Mouse (Mus musculus) midbrain, postnatal 0 days (tissue): ENCODE measurements around the gene Myl6. TPM values are rescaled to one million over a fixed set of nuclear protein-coding genes. Genes with fewer than 3 reads are reported as not detected.

Experiments
- ATAC-seq: fragments of 200-750 bp; cut with Nextera tagmentation; 2 replicates; pipeline ENCODE4 v1.8.0; 2017; ENCODE audit warnings: moderate number of reproducible peaks, mild to moderate bottlenecking, moderate TSS enrichment, moderate library complexity; ENCODE audit not compliant: low FRiP score
- DNase-seq: peaks from one replicate; pipeline ENCODE4 v3.0.0-alpha.2; 2015; ENCODE audit warnings: low spot score
- H3K27ac ChIP-seq: fragments of 300-500 bp; sonication (generic); 2 replicates; pipeline ENCODE4 v1.5.1; 2014; ENCODE audit warnings: low read depth, mild to moderate bottlenecking, low read length, mixed read lengths
- H3K27me3 ChIP-seq: fragments of 300-500 bp; sonication (generic); 2 replicates; pipeline ENCODE4 v1.6.1; 2014; ENCODE audit warnings: low read length, control low read depth, mixed read lengths; ENCODE audit not compliant: insufficient read depth
- H3K36me3 ChIP-seq: fragments of 300-500 bp; sonication (generic); 2 replicates; pipeline ENCODE4 v1.6.1; 2014; ENCODE audit warnings: low read length, control low read depth, mixed read lengths; ENCODE audit not compliant: insufficient read depth
- H3K4me1 ChIP-seq: fragments of 300-500 bp; sonication (generic); 2 replicates; pipeline ENCODE4 v1.6.1; 2014; ENCODE audit warnings: mild to moderate bottlenecking, control low read depth, antibody characterized with exemption, low read length, mixed read lengths; ENCODE audit not compliant: insufficient read depth
- H3K4me2 ChIP-seq: fragments of 300-500 bp; sonication (generic); 2 replicates; pipeline ENCODE4 v1.6.1; 2014; ENCODE audit warnings: low read depth, mild to moderate bottlenecking, low read length, mixed read lengths; ENCODE audit not compliant: poor library complexity, severe bottlenecking
- H3K4me3 ChIP-seq: fragments of 300-500 bp; sonication (generic); 2 replicates; pipeline ENCODE4 v1.5.1; 2014; ENCODE audit warnings: low read depth, mild to moderate bottlenecking, low read length, moderate library complexity
- H3K9ac ChIP-seq: fragments of 300-500 bp; sonication (generic); replicated peaks from 2 replicates; pipeline ENCODE4 v1.6.1; 2014; ENCODE audit warnings: mild to moderate bottlenecking, low read length, moderate library complexity, mixed read lengths; ENCODE audit not compliant: poor library complexity, severe bottlenecking
- H3K9me3 ChIP-seq: fragments of 300-500 bp; sonication (generic); 2 replicates; pipeline ENCODE4 v1.6.1; 2016; ENCODE audit warnings: low read length, control low read depth
- CTCF ChIP-seq: IDR thresholded peaks from 2 replicates; pipeline ENCODE4 v1.5.1; 2016; ENCODE audit warnings: antibody characterized with exemption, mild to moderate bottlenecking
- WGBS: fragments of 180-500 bp; shearing (Covaris S2); extraction: QIAGEN DNeasy Blood & Tissue Kit; methylation state at CpG from one replicate; pipeline ENCODE4 v1.1.7; 2014; 5-methylcytosine and 5-hydroxymethylcytosine counted together
- microRNA-seq: library from miRNA; unstranded; fragments of <30 nt; microRNA quantifications from one replicate; pipeline ENCODE4, GENCODE M21; 2016; ENCODE audit warnings: borderline number of aligned reads
- polyA plus RNA-seq: library from polyadenylated mRNA; unstranded; fragments of >200 nt; fragmentation: Nextera tagmentation; extraction: Ambion mirVana; gene quantifications from 2 replicates; pipeline ENCODE4 v1.2.1, GENCODE M21; 2015
- total RNA-seq: library from RNA; depleted of rRNA; stranded (reverse); fragments of >200 nt; gene quantifications from 2 replicates; pipeline ENCODE4 v1.2.3, GENCODE M21; 2014; rRNA removed

Myl6 gene
- total and polyA plus RNA-seq, 2 experiments from 2014 or later = 648 to 946 TPM

GRCm38 (mm10) chr10:128444354-128444753 lies 49.6 kb downstream of the Myl6 start:
- WGBS = 81% methylated on average over 6 of the region's 6 CpGs
- Histone ChIP-seq H3K4me3 (no peak overlapping the region), H3K4me2 (no peak overlapping the region), H3K36me3 (peaks cover 11% of the 10 kb centered on the region), H3K4me1 (no peaks in the 10 kb centered on the region), H3K27me3 (no peaks in the 10 kb centered on the region), H3K9me3 (no peaks in the 10 kb centered on the region), H3K9ac (no peak overlapping the region), H3K27ac (no peak overlapping the region)
- no peak for ATAC-seq
- no peak for TF ChIP-seq CTCF
- DNase-seq = no peak

GRCm38 (mm10) chr10:128442718-128443117 lies 51.2 kb downstream of the Myl6 start:
- WGBS = 94% methylated on average over 1 of the region's 1 CpGs
- Histone ChIP-seq H3K4me3 (no peak overlapping the region), H3K27ac (no peak overlapping the region), H3K9ac (no peak overlapping the region), H3K9me3 (no peaks in the 10 kb centered on the region), H3K36me3 (peaks cover 25% of the 10 kb centered on the region), H3K4me1 (no peaks in the 10 kb centered on the region), H3K4me2 (no peak overlapping the region), H3K27me3 (no peaks in the 10 kb centered on the region)
- no peak for DNase-seq
- no peak for TF ChIP-seq CTCF
- no peak for ATAC-seq

GRCm38 (mm10) chr10:128441324-128442119 lies 52.4 kb downstream of the Myl6 start:
- Histone ChIP-seq H3K4me3 (no peak overlapping the region), H3K4me1 (no peaks in the 10 kb centered on the region), H3K27ac (no peak overlapping the region), H3K9ac (no peak overlapping the region), H3K9me3 (no peaks in the 10 kb centered on the region), H3K36me3 (peaks cover 34% of the 10 kb centered on the region), H3K27me3 (no peaks in the 10 kb centered on the region), H3K4me2 (no peak overlapping the region)
- DNase-seq (no peak), ATAC-seq (no peak)
- TF ChIP-seq CTCF = no peak
- WGBS = 78% methylated on average over 10 of the region's 10 CpGs

Small RNAs within 50 kb of the gene (microRNA-seq; reads per million reads assigned to microRNA genes)
- not detected for gene Mir6916
- gene Mir8105 = 1.7 reads per million

Other genes with a start within 250 kb of the Myl6 start
- gene Apon, start 240.0 kb downstream of the Myl6 start, total RNA-seq = not detected in 2 replicates
- gene Apon, start 240.0 kb downstream of the Myl6 start, polyA plus RNA-seq = not detected in 2 replicates
- 0.42 TPM in 1 of 2 replicates, not detected in the other for gene Apof, start 225.5 kb downstream of the Myl6 start, total RNA-seq
- 0.20 and 0.83 TPM in 2 replicates for gene Apof, start 225.5 kb downstream of the Myl6 start, polyA plus RNA-seq
- 8.7 and 9.8 TPM in 2 replicates for gene Stat2, start 223.6 kb downstream of the Myl6 start, total RNA-seq
- 10.5 and 12.9 TPM in 2 replicates for gene Stat2, start 223.6 kb downstream of the Myl6 start, polyA plus RNA-seq
- not detected in 2 replicates for gene Il23a, start 195.4 kb downstream of the Myl6 start, total RNA-seq
- 0.12 TPM in 1 of 2 replicates, not detected in the other for gene Il23a, start 195.4 kb downstream of the Myl6 start, polyA plus RNA-seq
- gene Pan2, start 190.8 kb downstream of the Myl6 start, total RNA-seq = 18.3 and 19.0 TPM in 2 replicates
- 12.5 and 13.4 TPM in 2 replicates for gene Pan2, start 190.8 kb downstream of the Myl6 start, polyA plus RNA-seq
- 40.3 and 49.4 TPM in 2 replicates for gene Cnpy2, start 171.7 kb downstream of the Myl6 start, total RNA-seq
- 164 and 176 TPM in 2 replicates for gene Cnpy2, start 171.7 kb downstream of the Myl6 start, polyA plus RNA-seq
- 279 and 309 TPM in 2 replicates for gene Cs, start 156.4 kb downstream of the Myl6 start, total RNA-seq
- 255 and 271 TPM in 2 replicates for gene Cs, start 156.4 kb downstream of the Myl6 start, polyA plus RNA-seq
- gene Coq10a, start 125.1 kb downstream of the Myl6 start, total RNA-seq = 42.8 and 53.2 TPM in 2 replicates
- 51.7 and 56.4 TPM in 2 replicates for gene Coq10a, start 125.1 kb downstream of the Myl6 start, polyA plus RNA-seq
- gene Ankrd52, start 117.0 kb downstream of the Myl6 start, total RNA-seq = 43.6 and 49.1 TPM in 2 replicates
- 7.8 and 9.9 TPM in 2 replicates for gene Ankrd52, start 117.0 kb downstream of the Myl6 start, polyA plus RNA-seq
- gene Slc39a5, start 92.9 kb downstream of the Myl6 start, total RNA-seq = 0.16 and 0.61 TPM in 2 replicates
- gene Slc39a5, start 92.9 kb downstream of the Myl6 start, polyA plus RNA-seq = 0.16 and 0.27 TPM in 2 replicates
- 63.1 and 82.0 TPM in 2 replicates for gene Nabp2, start 82.7 kb downstream of the Myl6 start, total RNA-seq
- gene Nabp2, start 82.7 kb downstream of the Myl6 start, polyA plus RNA-seq = 145 and 157 TPM in 2 replicates
- 94.3 and 103 TPM in 2 replicates for gene Rnf41, start 82.5 kb downstream of the Myl6 start, total RNA-seq
- 91.6 and 93.8 TPM in 2 replicates for gene Rnf41, start 82.5 kb downstream of the Myl6 start, polyA plus RNA-seq
- 216 and 233 TPM in 2 replicates for gene Smarcc2, start 34.9 kb downstream of the Myl6 start, total RNA-seq
- gene Smarcc2, start 34.9 kb downstream of the Myl6 start, polyA plus RNA-seq = 129 and 143 TPM in 2 replicates
- 24.6 and 28.6 TPM in 2 replicates for gene Myl6b, start 4.5 kb upstream of the Myl6 start, total RNA-seq
- 4.9 and 5.4 TPM in 2 replicates for gene Myl6b, start 4.5 kb upstream of the Myl6 start, polyA plus RNA-seq
- 16.2 and 16.6 TPM in 2 replicates for gene Esyt1, start 31.7 kb upstream of the Myl6 start, total RNA-seq
- 7.3 and 7.4 TPM in 2 replicates for gene Esyt1, start 31.7 kb upstream of the Myl6 start, polyA plus RNA-seq
- gene Zc3h10, start 53.6 kb upstream of the Myl6 start, total RNA-seq = 20.6 and 30.3 TPM in 2 replicates
- 12.0 and 12.5 TPM in 2 replicates for gene Zc3h10, start 53.6 kb upstream of the Myl6 start, polyA plus RNA-seq
- 772 and 807 TPM in 2 replicates for gene Rpl41, start 55.2 kb upstream of the Myl6 start, total RNA-seq
- 2,464 and 2,473 TPM in 2 replicates for gene Rpl41, start 55.2 kb upstream of the Myl6 start, polyA plus RNA-seq
- gene Pa2g4, start 71.8 kb upstream of the Myl6 start, total RNA-seq = 78.0 and 82.4 TPM in 2 replicates
- 107 and 110 TPM in 2 replicates for gene Pa2g4, start 71.8 kb upstream of the Myl6 start, polyA plus RNA-seq
- 1.1 and 1.2 TPM in 2 replicates for gene Erbb3, start 95.5 kb upstream of the Myl6 start, total RNA-seq
- gene Erbb3, start 95.5 kb upstream of the Myl6 start, polyA plus RNA-seq = 0.21 and 0.33 TPM in 2 replicates
- gene Rps26, start 132.6 kb upstream of the Myl6 start, total RNA-seq = 1,580 and 1,646 TPM in 2 replicates
- gene Rps26, start 132.6 kb upstream of the Myl6 start, polyA plus RNA-seq = 382 and 398 TPM in 2 replicates
- 21.9 and 26.2 TPM in 2 replicates for gene Ikzf4, start 151.8 kb upstream of the Myl6 start, total RNA-seq
- gene Ikzf4, start 151.8 kb upstream of the Myl6 start, polyA plus RNA-seq = 16.8 and 17.9 TPM in 2 replicates
- 11.5 and 15.7 TPM in 2 replicates for gene Suox, start 179.9 kb upstream of the Myl6 start, total RNA-seq
- gene Suox, start 179.9 kb upstream of the Myl6 start, polyA plus RNA-seq = 8.9 and 11.8 TPM in 2 replicates
- gene Rab5b, start 202.1 kb upstream of the Myl6 start, total RNA-seq = 129 and 131 TPM in 2 replicates
- 112 and 115 TPM in 2 replicates for gene Rab5b, start 202.1 kb upstream of the Myl6 start, polyA plus RNA-seq
- gene Pmel, start 210.1 kb upstream of the Myl6 start, total RNA-seq = 0.76 and 3.4 TPM in 2 replicates
- 1.0 and 1.1 TPM in 2 replicates for gene Pmel, start 210.1 kb upstream of the Myl6 start, polyA plus RNA-seq
- 7.8 and 11.1 TPM in 2 replicates for gene Cdk2, start 210.9 kb upstream of the Myl6 start, total RNA-seq
- 8.7 and 10.7 TPM in 2 replicates for gene Cdk2, start 210.9 kb upstream of the Myl6 start, polyA plus RNA-seq